Mouse (Mus musculus): ENCODE measurements at regions not wholly inside any gene's neighbourhood (a gene's known extent, or its start where the extent isn't known, plus 50 kb on each side); places are given as distances from the start of the nearest gene placed in this dataset.
A peak's percentile ranks its signal among the peaks of the same experiment; 100 is the strongest.
"Not testable (repeated sequence)": the region's sequence is repeated elsewhere in the genome, so short reads cannot be mapped to it uniquely, and the experiment has no call there.

DNA sequence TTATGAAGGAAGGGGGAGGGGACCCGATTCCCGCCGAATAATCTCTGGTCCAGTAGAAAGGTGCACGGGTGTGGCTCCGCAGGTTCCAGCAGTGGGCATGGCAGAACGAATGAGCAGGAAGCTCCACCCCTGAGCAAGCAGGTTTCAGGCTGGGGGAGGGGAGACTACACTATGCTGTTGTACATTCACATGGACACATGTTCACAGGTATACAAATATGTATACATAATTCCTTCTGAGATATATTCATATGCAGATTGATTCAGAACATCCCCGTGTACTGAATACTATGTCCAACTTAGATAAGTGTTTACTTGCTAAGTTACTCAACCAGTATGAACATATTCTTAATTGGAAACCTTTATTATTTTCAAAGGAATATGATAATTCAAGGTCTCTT is 1852.4 kb upstream of the G6pd2 start:
- 82% methylated on average over 4 of the region's 7 CpGs for WGBS
- not testable (repeated sequence) for H3K4me2 ChIP-seq (ENCODE audit: low read depth, severe bottlenecking); DNase-seq (ENCODE audit: low spot score); H3K9me3 ChIP-seq (ENCODE audit: control insufficient read depth, low read length); H3K27me3 ChIP-seq (ENCODE audit: control insufficient read depth, insufficient read depth, low read length); H3K9ac ChIP-seq (ENCODE audit: low read length); H3K36me3 ChIP-seq (ENCODE audit: control insufficient read depth, insufficient read depth, low read length); H3K27ac ChIP-seq (replicated peaks; ENCODE audit: low read depth, low read length); H3K4me3 ChIP-seq (ENCODE audit: low read depth, low read length); ATAC-seq (ENCODE audit: insufficient number of reproducible peaks, low FRiP score, low TSS enrichment, low read depth); H3K4me1 ChIP-seq (ENCODE audit: control insufficient read depth, insufficient read depth, low read length)

DNA sequence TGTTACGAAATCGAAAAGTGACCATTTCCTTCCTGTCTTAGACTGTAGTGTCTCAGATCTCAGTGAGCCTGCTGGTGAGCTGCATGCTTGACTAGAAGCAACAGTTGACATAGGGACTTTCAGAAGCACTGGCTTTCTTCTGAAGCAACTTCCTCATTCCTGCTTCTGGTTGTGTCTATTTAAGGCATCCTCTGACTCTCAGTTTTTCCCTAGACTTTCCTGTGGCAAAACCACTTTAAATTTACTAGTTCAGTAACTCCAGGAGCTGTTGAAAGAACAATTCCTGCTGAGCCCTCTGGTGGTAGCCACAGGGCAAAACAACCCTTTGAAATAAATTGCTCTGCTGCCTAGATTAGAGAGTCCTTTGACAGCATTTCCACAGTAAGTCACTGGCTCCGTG is 1811.9 kb upstream of the G6pd2 start:
- no peaks in the 10 kb centered on the region for H3K9me3 ChIP-seq (ENCODE audit: control insufficient read depth, low read length)
- DNase-seq (ENCODE audit: low spot score), result no peak
- no peaks in the 10 kb centered on the region for H3K27me3 ChIP-seq (ENCODE audit: control insufficient read depth, insufficient read depth, low read length)
- no peak overlapping the region for H3K9ac ChIP-seq (ENCODE audit: low read length)
- no peak overlapping the region for H3K4me2 ChIP-seq (ENCODE audit: low read depth, severe bottlenecking)
- no peaks in the 10 kb centered on the region for H3K4me1 ChIP-seq (ENCODE audit: control insufficient read depth, insufficient read depth, low read length)
- H3K36me3 ChIP-seq (ENCODE audit: control insufficient read depth, insufficient read depth, low read length), result no peaks in the 10 kb centered on the region
- ATAC-seq (ENCODE audit: insufficient number of reproducible peaks, low FRiP score, low TSS enrichment, low read depth), result no peak
- H3K4me3 ChIP-seq (ENCODE audit: low read depth, low read length), result no peak overlapping the region
- H3K27ac ChIP-seq (replicated peaks; ENCODE audit: low read depth, low read length), result no peak overlapping the region
- 65% methylated on average over 3 of the region's 3 CpGs for WGBS

DNA sequence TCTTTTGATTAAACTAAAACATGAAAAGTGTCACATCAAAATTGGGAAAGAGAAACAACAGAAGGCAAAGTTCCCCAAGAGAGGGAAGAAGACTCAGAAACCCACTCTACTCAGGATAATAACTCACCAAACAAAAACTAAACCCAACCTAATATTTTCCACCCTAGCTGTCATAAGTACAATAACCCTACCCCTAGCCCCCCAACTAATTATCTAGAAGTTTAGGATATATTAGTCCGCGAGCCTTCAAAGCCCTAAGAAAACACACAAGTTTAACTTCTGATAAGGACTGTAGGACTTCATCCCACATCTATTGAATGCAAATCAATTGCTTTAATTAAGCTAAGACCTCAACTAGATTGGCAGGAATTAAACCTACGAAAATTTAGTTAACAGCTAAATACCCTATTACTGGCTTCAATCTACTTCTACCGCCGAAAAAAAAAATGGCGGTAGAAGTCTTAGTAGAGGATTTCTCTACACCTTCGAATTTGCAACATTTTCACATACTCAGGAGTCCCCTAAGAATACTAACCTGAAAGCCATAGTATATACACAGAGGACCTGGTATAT is 1765.9 kb upstream of the G6pd2 start:
- not testable (repeated sequence) for H3K4me2 ChIP-seq (ENCODE audit: low read depth, severe bottlenecking); H3K9me3 ChIP-seq (ENCODE audit: control insufficient read depth, low read length); H3K9ac ChIP-seq (ENCODE audit: low read length); DNase-seq (ENCODE audit: low spot score); H3K27ac ChIP-seq (replicated peaks; ENCODE audit: low read depth, low read length); H3K27me3 ChIP-seq (ENCODE audit: control insufficient read depth, insufficient read depth, low read length); H3K36me3 ChIP-seq (ENCODE audit: control insufficient read depth, insufficient read depth, low read length); H3K4me3 ChIP-seq (ENCODE audit: low read depth, low read length); H3K4me1 ChIP-seq (ENCODE audit: control insufficient read depth, insufficient read depth, low read length)
- ATAC-seq (ENCODE audit: insufficient number of reproducible peaks, low FRiP score, low TSS enrichment, low read depth), result peak; percentile 100
- 95% methylated on average over 6 of the region's 7 CpGs for WGBS

DNA sequence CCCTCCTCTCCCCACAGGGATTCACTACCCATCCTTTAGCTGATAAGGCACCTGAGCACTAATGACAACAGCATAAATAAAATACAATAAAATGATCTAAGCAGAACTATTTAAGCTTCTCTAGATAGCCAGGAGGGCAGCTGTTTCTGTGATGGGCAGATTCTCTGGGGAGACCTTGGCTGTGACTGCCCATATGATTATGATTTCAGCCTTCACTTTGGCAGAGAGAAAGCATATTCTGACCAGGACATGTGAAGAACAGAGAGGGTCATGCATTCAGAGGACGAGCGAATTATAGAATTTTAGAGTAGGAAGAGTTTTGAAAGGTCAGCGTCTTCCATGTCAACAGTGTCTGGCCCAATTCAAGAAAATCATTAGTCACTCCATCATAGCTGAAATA is 1759.6 kb upstream of the G6pd2 start:
- Histone ChIP-seq H3K27ac (replicated peaks; ENCODE audit: low read depth, low read length) (no peak overlapping the region), H3K4me2 (ENCODE audit: low read depth, severe bottlenecking) (no peak overlapping the region), H3K36me3 (ENCODE audit: control insufficient read depth, insufficient read depth, low read length) (no peaks in the 10 kb centered on the region), H3K4me1 (ENCODE audit: control insufficient read depth, insufficient read depth, low read length) (no peaks in the 10 kb centered on the region), H3K9me3 (ENCODE audit: control insufficient read depth, low read length) (no peaks in the 10 kb centered on the region), H3K4me3 (ENCODE audit: low read depth, low read length) (no peak overlapping the region), H3K9ac (ENCODE audit: low read length) (no peak overlapping the region), H3K27me3 (ENCODE audit: control insufficient read depth, insufficient read depth, low read length) (no peaks in the 10 kb centered on the region)
- 93% methylated on average over 3 of the region's 3 CpGs for WGBS
- ATAC-seq (ENCODE audit: insufficient number of reproducible peaks, low FRiP score, low TSS enrichment, low read depth), result no peak
- no peak for DNase-seq (ENCODE audit: low spot score)

DNA sequence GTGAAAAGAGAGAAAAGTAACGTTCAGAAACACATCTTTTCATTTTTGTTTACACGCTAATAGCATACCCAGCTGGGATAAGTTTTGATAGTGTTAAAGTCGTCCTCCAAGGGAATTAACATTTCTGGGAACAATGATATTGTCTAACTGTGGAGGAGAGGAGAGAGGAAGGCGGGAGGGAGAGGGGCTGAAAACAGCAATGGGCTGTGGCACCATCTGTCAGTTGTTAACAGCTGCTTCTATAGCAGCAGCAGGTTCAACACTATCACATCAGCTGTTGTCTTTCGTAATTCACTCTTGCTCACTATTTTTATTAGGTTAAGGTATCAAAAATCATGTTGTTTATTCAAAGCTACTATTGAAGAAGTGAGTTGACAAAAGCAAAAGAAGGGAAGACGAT is 1747.4 kb upstream of the G6pd2 start:
- H3K4me3 ChIP-seq (ENCODE audit: low read depth, low read length), result no peak overlapping the region
- H3K27ac ChIP-seq (replicated peaks; ENCODE audit: low read depth, low read length), result no peak overlapping the region
- DNase-seq (ENCODE audit: low spot score), result no peak
- no peak overlapping the region for H3K9ac ChIP-seq (ENCODE audit: low read length)
- no peaks in the 10 kb centered on the region for H3K9me3 ChIP-seq (ENCODE audit: control insufficient read depth, low read length)
- no peaks in the 10 kb centered on the region for H3K36me3 ChIP-seq (ENCODE audit: control insufficient read depth, insufficient read depth, low read length)
- no peak overlapping the region for H3K4me2 ChIP-seq (ENCODE audit: low read depth, severe bottlenecking)
- ATAC-seq (ENCODE audit: insufficient number of reproducible peaks, low FRiP score, low TSS enrichment, low read depth), result no peak
- no peaks in the 10 kb centered on the region for H3K27me3 ChIP-seq (ENCODE audit: control insufficient read depth, insufficient read depth, low read length)
- no peaks in the 10 kb centered on the region for H3K4me1 ChIP-seq (ENCODE audit: control insufficient read depth, insufficient read depth, low read length)
- WGBS, result 71% methylated on average over 6 of the region's 6 CpGs
